Mouse (Mus musculus) heart, embryonic 14.5 days (tissue): ENCODE results near the gene Rab44. TPM values are rescaled to one million over a fixed set of nuclear protein-coding genes. Genes with fewer than 3 reads are reported as not detected.

Experiments used
- ATAC-seq: fragments of 200-750 bp; cut with Nextera tagmentation; 2 replicates; pipeline ENCODE4 v1.8.0; 2017; ENCODE audit warnings: low read depth, moderate TSS enrichment; ENCODE audit not compliant: insufficient number of reproducible peaks, insufficient read depth, low FRiP score
- H3K27ac ChIP-seq, 2 experiments: fragments of 200-500 bp in 1 of 2; fragments of 300-500 bp in 1 of 2; sonication (generic) in 1 of 2; replicated peaks in 1 of 2; 2 replicates each; pipeline ENCODE4 v1.5.1; 2012 to 2014; ENCODE audit warnings: low read depth in 2 of 2, low read length in 2 of 2, control low read depth in 1 of 2, mild to moderate bottlenecking in 1 of 2, mixed read lengths in 1 of 2; ENCODE audit not compliant: control insufficient read depth in 1 of 2, insufficient read depth in 1 of 2
- H3K27me3 ChIP-seq: fragments of 300-500 bp; sonication (generic); 2 replicates; pipeline ENCODE4 v1.6.1; 2014; ENCODE audit warnings: mild to moderate bottlenecking, low read length, control low read depth; ENCODE audit not compliant: control insufficient read depth, insufficient read depth
- H3K36me3 ChIP-seq: fragments of 300-500 bp; sonication (generic); 2 replicates; pipeline ENCODE4 v1.6.1; 2014; ENCODE audit warnings: mild to moderate bottlenecking, control low read depth, low read length, mixed read lengths; ENCODE audit not compliant: control insufficient read depth, insufficient read depth
- H3K4me1 ChIP-seq, 2 experiments: fragments of 200-500 bp in 1 of 2; fragments of 300-500 bp in 1 of 2; sonication (generic) in 1 of 2; 2 replicates each; pipeline ENCODE4 v1.6.1; 2012 to 2014; ENCODE audit warnings: low read length in 2 of 2, control low read depth in 1 of 2, mixed read lengths in 1 of 2; ENCODE audit not compliant: control insufficient read depth in 2 of 2, insufficient read depth in 2 of 2
- H3K4me2 ChIP-seq: fragments of 300-500 bp; sonication (generic); 2 replicates; pipeline ENCODE4 v1.6.1; 2014; ENCODE audit warnings: mild to moderate bottlenecking, low read length
- H3K4me3 ChIP-seq, 2 experiments: fragments of 200-500 bp in 1 of 2; fragments of 300-500 bp in 1 of 2; sonication (generic) in 1 of 2; 2 replicates each; pipeline ENCODE4 v1.5.1; 2012 to 2014; ENCODE audit warnings: low read length in 2 of 2, mild to moderate bottlenecking in 2 of 2, control low read depth in 1 of 2, low read depth in 1 of 2, moderate library complexity in 1 of 2; ENCODE audit not compliant: control insufficient read depth in 1 of 2, insufficient read depth in 1 of 2
- H3K9ac ChIP-seq: fragments of 300-500 bp; sonication (generic); 2 replicates; pipeline ENCODE4 v1.6.1; 2014; ENCODE audit warnings: mild to moderate bottlenecking, low read length
- H3K9me3 ChIP-seq: fragments of 300-500 bp; sonication (generic); 2 replicates; pipeline ENCODE4 v1.6.1; 2016; ENCODE audit warnings: low read length, control low read depth; ENCODE audit not compliant: control insufficient read depth
- WGBS: fragments of 180-500 bp; shearing (Covaris S2); extraction: QIAGEN DNeasy Blood & Tissue Kit; methylation state at CpG from one replicate; pipeline ENCODE4 v1.1.7; 2014; 5-methylcytosine and 5-hydroxymethylcytosine counted together
- polyA plus RNA-seq: library from polyadenylated mRNA; unstranded; fragments of >200 nt; fragmentation: Nextera tagmentation; extraction: Ambion mirVana; gene quantifications from 2 replicates; pipeline ENCODE4 v1.2.1, GENCODE M21; 2014

The Rab44 gene
- polyA plus RNA-seq, 1 experiment from 2014 or later, result 0.23 TPM

GRCm38 (mm10) chr17:29168438-29168837 is 54.5 kb downstream of the Rab44 start:
- 74% methylated on average over 4 of the region's 4 CpGs for WGBS
- peaks cover 20 to 29% of the 10 kb centered on the region in 2 experiments for H3K4me1 ChIP-seq
- H3K27ac ChIP-seq, result no peak overlapping the region
- no peaks in the 10 kb centered on the region for H3K36me3 ChIP-seq
- H3K9ac ChIP-seq, result no peak overlapping the region
- no peak overlapping the region for H3K4me2 ChIP-seq
- H3K4me3 ChIP-seq, result no peak overlapping the region
- H3K27me3 ChIP-seq, result no peaks in the 10 kb centered on the region
- H3K9me3 ChIP-seq, result no peaks in the 10 kb centered on the region
- ATAC-seq, result no peak

GRCm38 (mm10) chr17:29168996-29169601 is 55.2 kb downstream of the Rab44 start:
- H3K27ac ChIP-seq, result no peak overlapping the region
- no peak overlapping the region for H3K4me3 ChIP-seq
- H3K27me3 ChIP-seq, result no peaks in the 10 kb centered on the region
- H3K36me3 ChIP-seq, result no peaks in the 10 kb centered on the region
- H3K4me1 ChIP-seq, result peaks cover 20 to 29% of the 10 kb centered on the region in 2 experiments
- no peak overlapping the region for H3K9ac ChIP-seq
- 73% methylated on average over 12 of the region's 12 CpGs for WGBS
- no peak overlapping the region for H3K4me2 ChIP-seq
- no peak for ATAC-seq
- no peaks in the 10 kb centered on the region for H3K9me3 ChIP-seq

GRCm38 (mm10) chr17:29170431-29171000 is 56.6 kb downstream of the Rab44 start:
- Histone ChIP-seq H3K4me1 (peaks cover 10 to 19% of the 10 kb centered on the region in 2 experiments; a peak in 3 of 4 replicates), H3K27ac (no peak overlapping the region), H3K9ac (no peak overlapping the region), H3K36me3 (no peaks in the 10 kb centered on the region), H3K27me3 (no peaks in the 10 kb centered on the region), H3K9me3 (no peaks in the 10 kb centered on the region), H3K4me3 (no peak overlapping the region), H3K4me2 (no peak overlapping the region)
- WGBS, result 75% methylated on average over 14 of the region's 14 CpGs
- ATAC-seq, result no peak

GRCm38 (mm10) chr17:29171001-29171772 is 57.2 kb downstream of the Rab44 start:
- no peak for ATAC-seq
- H3K4me1 ChIP-seq, result peaks cover 10 to 19% of the 10 kb centered on the region in 2 experiments; a peak in 3 of 4 replicates
- no peak overlapping the region for H3K4me3 ChIP-seq
- no peaks in the 10 kb centered on the region for H3K27me3 ChIP-seq
- WGBS, result 19% methylated on average over 14 of the region's 14 CpGs
- H3K9ac ChIP-seq, result no peak overlapping the region
- H3K9me3 ChIP-seq, result no peaks in the 10 kb centered on the region
- H3K36me3 ChIP-seq, result no peaks in the 10 kb centered on the region
- H3K27ac ChIP-seq, result no peak overlapping the region
- H3K4me2 ChIP-seq, result no peak overlapping the region

- ATAC-seq, result no peak
- WGBS, result 26% methylated on average over 10 of the region's 10 CpGs
- Histone ChIP-seq H3K4me1 (peaks cover 16 to 22% of the 10 kb centered on the region in 2 experiments), H3K9me3 (no peaks in the 10 kb centered on the region), H3K4me3 (no peak overlapping the region), H3K9ac (0 out of 2 replicates have a peak overlapping the region, but pooled peaks have one; percentile 11), H3K4me2 (no peak overlapping the region), H3K27ac (no peak overlapping the region), H3K27me3 (no peaks in the 10 kb centered on the region), H3K36me3 (no peaks in the 10 kb centered on the region)
These were observed 58.1 kb downstream of the Rab44 start for GRCm38 (mm10) chr17:29172062-29172461.

GRCm38 (mm10) chr17:29173165-29173564 is 59.2 kb downstream of the Rab44 start:
- no peak overlapping the region for H3K27ac ChIP-seq
- H3K4me1 ChIP-seq, result peaks cover 16 to 22% of the 10 kb centered on the region in 2 experiments
- H3K4me2 ChIP-seq, result no peak overlapping the region
- H3K9me3 ChIP-seq, result no peaks in the 10 kb centered on the region
- H3K9ac ChIP-seq, result no peak overlapping the region
- no peak for ATAC-seq
- H3K36me3 ChIP-seq, result no peaks in the 10 kb centered on the region
- WGBS, result 63% methylated on average over 8 of the region's 8 CpGs
- H3K27me3 ChIP-seq, result no peaks in the 10 kb centered on the region
- H3K4me3 ChIP-seq, result no peak overlapping the region

GRCm38 (mm10) chr17:29175693-29176092 is 61.7 kb downstream of the Rab44 start:
- no peak for ATAC-seq
- peaks cover 19 to 31% of the 10 kb centered on the region in 2 experiments for H3K4me1 ChIP-seq
- H3K4me3 ChIP-seq, result no peak overlapping the region
- 0 out of 4 replicates have a peak overlapping the region, but pooled peaks have one; percentile 12 to 33 for H3K27ac ChIP-seq
- no peaks in the 10 kb centered on the region for H3K36me3 ChIP-seq
- WGBS, result 48% methylated on average over 3 of the region's 3 CpGs
- H3K27me3 ChIP-seq, result no peaks in the 10 kb centered on the region
- no peak overlapping the region for H3K9ac ChIP-seq
- no peak overlapping the region for H3K4me2 ChIP-seq
- H3K9me3 ChIP-seq, result no peaks in the 10 kb centered on the region
